Mouse (Mus musculus): ENCODE data around the gene Rerg.

- TF ChIP-seq CTCF (IDR thresholded peaks at IDR 0.05; ENCODE audit: control insufficient read depth, insufficient read depth, low read length) (no peak), POLR2A (IDR thresholded peaks at IDR 0.05; ENCODE audit: borderline replicate concordance, control insufficient read depth, low read depth, low read length) (no peak)
Observed at GRCm38 (mm10) chr6:137163061-137163460, 7.2 kb downstream of the Rerg start.

Data from bone marrow, adult 2 months (tissue).